Mouse (Mus musculus): Measurements from ENCODE around the gene Atf6b.

Gene Atf6b

GRCm38 (mm10) chr17:34646906-34647787, at the start of gene Atf6b:
Atf6b (plus strand) TSS chr17:34647146.
- DNase-seq (ENCODE audit: low read depth): peak; percentile 95

- no peak for DNase-seq (ENCODE audit: low read depth)
Observed at GRCm38 (mm10) chr17:34597566-34598095, 49.3 kb upstream of the Atf6b start, which contains the start of gene Ager. Ager (plus strand) TSS chr17:34597862.

- DNase-seq (ENCODE audit: low read depth): no peak
Observed at GRCm38 (mm10) chr17:34599891-34600290, 47.1 kb upstream of the Atf6b start.

GRCm38 (mm10) chr17:34601796-34602195, 45.1 kb upstream of the Atf6b start:
- no peak for DNase-seq (ENCODE audit: low read depth)

GRCm38 (mm10) chr17:34603375-34604060, 43.4 kb upstream of the Atf6b start, which contains the start of gene Rnf5:
Rnf5 (minus strand) TSS chr17:34603690.
- peak; percentile 100 for DNase-seq (ENCODE audit: low read depth)

GRCm38 (mm10) chr17:34604061-34604508, 42.9 kb upstream of the Atf6b start, which contains the start of gene Agpat1:
Agpat1 (plus strand) TSS chr17:34604262.
- peak; percentile 98 for DNase-seq (ENCODE audit: low read depth)

- no peak for DNase-seq (ENCODE audit: low read depth)
Observed at GRCm38 (mm10) chr17:34604511-34605237, 42.3 kb upstream of the Atf6b start.

- peak; percentile 86 for DNase-seq (ENCODE audit: low read depth)
Observed at GRCm38 (mm10) chr17:34605609-34606008, 41.3 kb upstream of the Atf6b start.

GRCm38 (mm10) chr17:34606186-34607039, 40.5 kb upstream of the Atf6b start:
- no peak for DNase-seq (ENCODE audit: low read depth)

GRCm38 (mm10) chr17:34607997-34608396, 38.9 kb upstream of the Atf6b start:
- DNase-seq (ENCODE audit: low read depth): no peak

GRCm38 (mm10) chr17:34611050-34611449, 35.9 kb upstream of the Atf6b start:
- DNase-seq (ENCODE audit: low read depth): no peak

- no peak for DNase-seq (ENCODE audit: low read depth)
Observed at GRCm38 (mm10) chr17:34613054-34613645, 33.8 kb upstream of the Atf6b start.

GRCm38 (mm10) chr17:34613830-34614229, 33.1 kb upstream of the Atf6b start:
- DNase-seq (ENCODE audit: low read depth): no peak

GRCm38 (mm10) chr17:34615871-34616270, 31.1 kb upstream of the Atf6b start, which contains the start of gene Egfl8:
Egfl8 (minus strand) TSS chr17:34615971.
- DNase-seq (ENCODE audit: low read depth): no peak

- DNase-seq (ENCODE audit: low read depth): peak; percentile 87
Observed at GRCm38 (mm10) chr17:34618999-34619398, 27.9 kb upstream of the Atf6b start.

GRCm38 (mm10) chr17:34621006-34621405, 25.9 kb upstream of the Atf6b start:
- DNase-seq (ENCODE audit: low read depth): no peak

GRCm38 (mm10) chr17:34623161-34623560, 23.8 kb upstream of the Atf6b start:
- no peak for DNase-seq (ENCODE audit: low read depth)

GRCm38 (mm10) chr17:34624981-34625380, 22.0 kb upstream of the Atf6b start:
- no peak for DNase-seq (ENCODE audit: low read depth)

GRCm38 (mm10) chr17:34626062-34626772, 20.7 kb upstream of the Atf6b start:
- DNase-seq (ENCODE audit: low read depth): no peak

GRCm38 (mm10) chr17:34626773-34627092, 20.2 kb upstream of the Atf6b start:
- no peak for DNase-seq (ENCODE audit: low read depth)
